Mouse (Mus musculus): ENCODE data around the gene Adgrf2.

DNA sequence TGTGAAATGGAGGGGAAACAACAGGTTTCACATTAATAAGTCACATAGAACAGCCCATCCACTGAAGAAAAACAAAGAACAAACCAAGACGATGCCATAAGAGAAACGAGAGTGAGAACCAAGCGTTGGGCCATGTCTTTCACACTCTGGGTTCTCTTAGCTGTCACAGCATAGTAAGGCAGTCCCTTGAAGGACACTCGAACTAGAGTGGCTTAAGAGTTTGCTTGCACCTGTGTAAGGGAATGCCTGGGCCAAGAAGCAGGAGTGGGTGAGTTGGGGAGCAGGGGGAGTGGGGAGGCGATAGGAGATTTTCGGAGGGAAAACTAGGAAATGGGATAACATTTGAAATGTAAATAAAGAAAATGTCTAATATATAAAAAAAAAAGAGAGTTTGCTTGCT lies 3.2 kb downstream of the Adgrf2 start:
- TF ChIP-seq POLR2A (IDR thresholded peaks at IDR 0.05; ENCODE audit: low read depth, low read length) = no peak
- no peak for TF ChIP-seq CTCF (IDR thresholded peaks at IDR 0.05; ENCODE audit: extremely low read depth, insufficient read length, insufficient replicate concordance, low read depth, low read length)
